Mouse (Mus musculus): Measurements from ENCODE around the gene Fezf2.

GRCm38 (mm10) chr14:12377289-12377688 is 29.3 kb upstream of the Fezf2 start:
- TF ChIP-seq CTCF (IDR thresholded peaks at IDR 0.05; ENCODE audit: insufficient read depth, low read depth, low read length): no peak
- no peak for TF ChIP-seq POLR2A (IDR thresholded peaks at IDR 0.05; ENCODE audit: insufficient read depth, low read depth, low read length)

Data from olfactory bulb, adult 2 months (tissue).